Mouse (Mus musculus) monocyte, adult 2 months (primary cell): ENCODE results near the gene Herc1.
"Not testable (repeated sequence)": the region's sequence is repeated elsewhere in the genome, so short reads cannot be mapped to it uniquely, and the experiment has no call there.

ENCODE experiments used
- DNase-seq, 2 experiments: peaks; one replicate each; pipeline ENCODE4 v3.0.0; 2022; ENCODE audit warnings: low spot score in 2 of 2, low read depth in 1 of 2

The Herc1 gene

GRCm38 (mm10) chr9:66347405-66348035 lies 2.7 kb upstream of the Herc1 start:
- DNase-seq: no peak

- no peak for DNase-seq
Measured at GRCm38 (mm10) chr9:66349144-66349859, 948 bp upstream of the Herc1 start.

- no peak for DNase-seq
Measured at GRCm38 (mm10) chr9:66350788-66351430, 659 bp downstream of the Herc1 start.

GRCm38 (mm10) chr9:66352704-66353103 lies 2.5 kb downstream of the Herc1 start:
- no peak for DNase-seq

- no peak for DNase-seq
Measured at GRCm38 (mm10) chr9:66359135-66359534, 8.9 kb downstream of the Herc1 start.

GRCm38 (mm10) chr9:66360143-66360690 lies 10.0 kb downstream of the Herc1 start:
- no peak for DNase-seq

GRCm38 (mm10) chr9:66368890-66369433 lies 18.7 kb downstream of the Herc1 start:
- no peak for DNase-seq

- no peak for DNase-seq
Measured at GRCm38 (mm10) chr9:66370334-66370733, 20.1 kb downstream of the Herc1 start.

GRCm38 (mm10) chr9:66370847-66371246 lies 20.6 kb downstream of the Herc1 start:
- DNase-seq: no peak

GRCm38 (mm10) chr9:66373432-66373831 lies 23.2 kb downstream of the Herc1 start:
- no peak for DNase-seq

GRCm38 (mm10) chr9:66374495-66375478 lies 24.5 kb downstream of the Herc1 start:
- no peak for DNase-seq

- no peak for DNase-seq
Measured at GRCm38 (mm10) chr9:66383417-66383816, 33.2 kb downstream of the Herc1 start.

GRCm38 (mm10) chr9:66390338-66390737 lies 40.1 kb downstream of the Herc1 start:
- DNase-seq: not testable (repeated sequence)

- no peak for DNase-seq
Measured at GRCm38 (mm10) chr9:66393304-66393703, 43.1 kb downstream of the Herc1 start.

- no peak for DNase-seq
Measured at GRCm38 (mm10) chr9:66423492-66423891, 73.2 kb downstream of the Herc1 start.

GRCm38 (mm10) chr9:66440007-66440406 lies 89.8 kb downstream of the Herc1 start:
- no peak for DNase-seq

- no peak for DNase-seq
Measured at GRCm38 (mm10) chr9:66448253-66448652, 98.0 kb downstream of the Herc1 start.

GRCm38 (mm10) chr9:66465087-66465486 lies 114.8 kb downstream of the Herc1 start:
- DNase-seq: no peak

GRCm38 (mm10) chr9:66477785-66478184 lies 127.5 kb downstream of the Herc1 start:
- DNase-seq: no peak

GRCm38 (mm10) chr9:66483429-66483828 lies 133.2 kb downstream of the Herc1 start:
- no peak for DNase-seq
